Mouse (Mus musculus) lung, embryonic 14.5 days (tissue): ENCODE data around the gene Eif2s2. TPM values are rescaled to one million over a fixed set of nuclear protein-coding genes. Genes with fewer than 3 reads are reported as not detected.

Experiments used
- ATAC-seq: fragments of 200-750 bp; cut with Nextera tagmentation; 2 replicates; pipeline ENCODE4 v1.8.0; 2017; ENCODE audit warnings: mild to moderate bottlenecking, moderate TSS enrichment, moderate library complexity; ENCODE audit not compliant: insufficient read depth
- DNase-seq: peaks from one replicate; pipeline ENCODE4 v3.0.0-alpha.2; 2015
- H3K27ac ChIP-seq: fragments of 300-500 bp; sonication (generic); 2 replicates; pipeline ENCODE4 v1.5.1; 2014; ENCODE audit warnings: low read depth, mild to moderate bottlenecking, moderate library complexity
- H3K27me3 ChIP-seq: fragments of 300-500 bp; sonication (generic); 2 replicates; pipeline ENCODE4 v1.6.1; 2014; ENCODE audit warnings: low read length, control low read depth; ENCODE audit not compliant: insufficient read depth
- H3K36me3 ChIP-seq: fragments of 300-500 bp; sonication (generic); 2 replicates; pipeline ENCODE4 v1.6.1; 2014; ENCODE audit warnings: control low read depth; ENCODE audit not compliant: insufficient read depth
- H3K4me1 ChIP-seq: fragments of 300-500 bp; sonication (generic); 2 replicates; pipeline ENCODE4 v1.6.1; 2014; ENCODE audit warnings: antibody characterized with exemption, control low read depth; ENCODE audit not compliant: insufficient read depth
- H3K4me2 ChIP-seq: fragments of 300-500 bp; sonication (generic); 2 replicates; pipeline ENCODE4 v1.6.1; 2014; ENCODE audit warnings: mild to moderate bottlenecking
- H3K4me3 ChIP-seq: fragments of 300-500 bp; sonication (generic); 2 replicates; pipeline ENCODE4 v1.5.1; 2014; ENCODE audit warnings: low read depth, low read length
- H3K9ac ChIP-seq: fragments of 300-500 bp; sonication (generic); 2 replicates; pipeline ENCODE4 v1.6.1; 2014
- H3K9me3 ChIP-seq: fragments of 300-500 bp; sonication (generic); 2 replicates; pipeline ENCODE4 v1.6.1; 2016; ENCODE audit warnings: low read depth, low read length, control low read depth
- CTCF ChIP-seq: IDR thresholded peaks from 2 replicates; pipeline ENCODE4 v1.5.1; 2016; ENCODE audit warnings: antibody characterized with exemption, low read depth
- WGBS: fragments of 180-500 bp; shearing (Covaris S2); extraction: QIAGEN DNeasy Blood & Tissue Kit; methylation state at CpG from one replicate; pipeline ENCODE4 v1.1.7; 2014; 5-methylcytosine and 5-hydroxymethylcytosine counted together
- polyA plus RNA-seq: library from polyadenylated mRNA; unstranded; fragments of >200 nt; fragmentation: Nextera tagmentation; extraction: Ambion mirVana; gene quantifications from 2 replicates; pipeline ENCODE4 v1.2.1, GENCODE M21; 2014

Gene Eif2s2
- polyA plus RNA-seq, 1 experiment from 2014 or later, result 99.7 TPM

DNA sequence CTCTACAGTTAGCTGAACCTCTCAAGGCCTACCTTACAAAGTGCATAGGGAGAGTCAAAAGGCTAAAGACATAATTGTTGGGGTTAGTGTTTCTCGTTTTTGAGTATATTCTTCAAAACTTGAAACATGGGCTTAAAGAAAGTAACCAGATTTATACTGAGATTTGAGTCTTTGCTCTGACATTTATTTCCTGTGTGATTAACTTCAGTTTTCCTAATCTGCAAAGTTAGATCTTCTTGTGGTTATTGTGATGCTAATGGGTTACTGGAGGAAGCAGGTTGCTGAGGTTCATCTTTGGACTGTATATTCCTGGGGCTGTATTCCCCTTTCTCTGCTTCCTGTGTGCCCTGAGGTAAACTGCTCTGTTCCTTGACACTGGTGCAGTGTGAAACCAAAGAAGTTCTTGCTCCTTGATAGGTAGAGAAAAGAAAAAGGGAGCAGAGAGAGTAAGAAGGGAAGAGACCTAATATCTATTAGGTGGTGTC lies 66.6 kb downstream of the Eif2s2 start:
- Histone ChIP-seq H3K9me3 (no peaks in the 10 kb centered on the region), H3K4me3 (no peak overlapping the region), H3K36me3 (0 out of 2 replicates have a peak, but pooled peaks cover 6% of the 10 kb centered on the region), H3K4me2 (no peak overlapping the region), H3K9ac (no peak overlapping the region), H3K27ac (no peak overlapping the region), H3K4me1 (no peaks in the 10 kb centered on the region), H3K27me3 (no peaks in the 10 kb centered on the region)
- WGBS, result 80% methylated on average over 1 of the region's 1 CpGs
- DNase-seq, result no peak
- TF ChIP-seq CTCF, result no peak
- ATAC-seq, result no peak

Other genes starting within 250 kb of the Eif2s2 start
- 14.9 and 15.0 TPM in 2 replicates for gene Chmp4b, start 241.2 kb downstream of the Eif2s2 start, polyA plus RNA-seq
- not detected in 2 replicates for gene Gm14214, start 122.9 kb downstream of the Eif2s2 start, polyA plus RNA-seq
- 64.3 and 72.9 TPM in 2 replicates for gene Raly, start 101.8 kb downstream of the Eif2s2 start, polyA plus RNA-seq
- not detected in 2 replicates for gene a, start 101.5 kb downstream of the Eif2s2 start, polyA plus RNA-seq
- 0.26 and 0.38 TPM in 2 replicates for gene Gm14226, start 125.3 kb upstream of the Eif2s2 start, polyA plus RNA-seq
- 74.7 and 85.6 TPM in 2 replicates for gene Ahcy, start 181.6 kb upstream of the Eif2s2 start, polyA plus RNA-seq
- 52.9 and 57.1 TPM in 2 replicates for gene Itch, start 240.6 kb upstream of the Eif2s2 start, polyA plus RNA-seq